Comparison of ENCODE assay signal across 9 mouse cellular contexts in genomic region chr17:31119429-31119828, GRCm38 (mm10). TPM values are rescaled to one million over a fixed set of nuclear protein-coding genes. Genes with fewer than 3 reads are reported as not detected.
DNase-seq lines count a peak whose midpoint lies in the region.
"Had no signal": no experiment of that assay in that cellular context is flagged by ENCODE, and none has a peak within 500 bp of the region (broad histone marks: within the 10 kb centered on the region; RNA-seq: fewer than 3 reads in every experiment).

No protein-coding gene starts in this region.

- H3K27ac ChIP-seq in midbrain, embryonic 10.5 days (replicated peaks): 0 out of 2 replicates have a peak overlapping the region, but pooled peaks have one; percentile 46

- peaks cover 30% of the 10 kb centered on the region for H3K4me1 ChIP-seq in midbrain, embryonic 10.5 days
- H3K4me1 ChIP-seq: megakaryocyte, embryonic 14.5 days had no signal

- DNase-seq in adrenal gland, adult (ENCODE audit: inconsistent age in 2 of 2, low spot score in 1 of 2): peak; percentile 52 to 87
- peak; percentile 83 to 88 for DNase-seq in cerebellum, postnatal 36 days
- peak; percentile 71 for DNase-seq in gastrocnemius, adult 18-20 months (ENCODE audit: low spot score)
- DNase-seq in induced T-regulatory cell, adult 2 months (ENCODE audit: low read depth): peak; percentile 90
- peak; percentile 68 to 85 for DNase-seq in left cerebral cortex, postnatal 10 days (ENCODE audit: extremely low spot score in 1 of 2, low spot score in 2 of 2)
- peak; percentile 84 for DNase-seq in midbrain, embryonic 10.5 days (ENCODE audit: low spot score)
- DNase-seq in right cerebral cortex, postnatal 4 days: peak; percentile 87
- peak; percentile 41 for DNase-seq in yolk sac, embryonic 10.5 days (ENCODE audit: low spot score)

- WGBS in midbrain, embryonic 10.5 days: 5% methylated on average over 7 of the region's 7 CpGs

- H3K4me3 ChIP-seq in midbrain, embryonic 10.5 days: no peak overlapping the region
- H3K4me3 ChIP-seq: megakaryocyte, embryonic 14.5 days had no signal

- H3K36me3 ChIP-seq in midbrain, embryonic 10.5 days: no peaks in the 10 kb centered on the region

- no peaks in the 10 kb centered on the region for H3K27me3 ChIP-seq in midbrain, embryonic 10.5 days (ENCODE audit: low read depth, poor library complexity, severe bottlenecking)

- H3K9me3 ChIP-seq in midbrain, embryonic 10.5 days (replicated peaks): no peaks in the 10 kb centered on the region

- intact Hi-C loops in left cerebral cortex, postnatal 10 days (cut with DNase I): loop anchor here (2.0 kb wide), 1 partner anchor 101 kb away; no protein-coding TSS in a partner anchor

RNA-seq across cellular contexts. Expression of gene Tff3, which starts 10.0 kb away (rescaled TPM):
- total RNA-seq in gastrocnemius, adult 18-20 months (2021): not detected
- total RNA-seq in left cerebral cortex, postnatal 10 days (2021): not detected
- 1.2 TPM in 1 of 2 replicates, not detected in the other for polyA plus RNA-seq in midbrain, embryonic 10.5 days (2016; fragmentation: Nextera tagmentation; extraction: Ambion mirVana)

RNA-seq across cellular contexts. Expression of gene Tff2, which starts 24.7 kb away (rescaled TPM):
- total RNA-seq in gastrocnemius, adult 18-20 months (2021): not detected
- not detected for total RNA-seq in left cerebral cortex, postnatal 10 days (2021)
- polyA plus RNA-seq in midbrain, embryonic 10.5 days (2016; fragmentation: Nextera tagmentation; extraction: Ambion mirVana): not detected in 2 replicates

RNA-seq across cellular contexts. Expression of gene Tff1, which starts 45.6 kb away (rescaled TPM):
- not detected for total RNA-seq in gastrocnemius, adult 18-20 months (2021)
- total RNA-seq in left cerebral cortex, postnatal 10 days (2021): not detected
- not detected in 2 replicates for polyA plus RNA-seq in midbrain, embryonic 10.5 days (2016; fragmentation: Nextera tagmentation; extraction: Ambion mirVana)
